Mouse (Mus musculus): ENCODE results near the gene Sult6b2.
A peak's percentile ranks its signal among the peaks of the same experiment; 100 is the strongest.

Sult6b2 gene

GRCm38 (mm10) chr6:142738225-142738624, 66.1 kb downstream of the Sult6b2 start:
- no peak for DNase-seq (ENCODE audit: low spot score)

- peak; percentile 77 for DNase-seq (ENCODE audit: low spot score)
Measured at GRCm38 (mm10) chr6:142735302-142736005, 68.8 kb downstream of the Sult6b2 start.

All from embryo, embryonic 10.5 days (tissue).